Mouse (Mus musculus) hindbrain, embryonic 10.5 days (tissue): ENCODE measurements at regions not wholly inside any gene's neighbourhood (a gene's known extent, or its start where the extent isn't known, plus 50 kb on each side); places are given as distances from the start of the nearest gene placed in this dataset.

Experiments
- DNase-seq: peaks from one replicate; pipeline ENCODE4 v3.0.0-alpha.2; 2017; ENCODE audit warnings: low spot score
- H3K27ac ChIP-seq: fragments of 300-500 bp; sonication (generic); 2 replicates; pipeline ENCODE4 v1.5.1; 2016; ENCODE audit warnings: mild to moderate bottlenecking, moderate library complexity
- H3K27me3 ChIP-seq: fragments of 300-500 bp; sonication (generic); 2 replicates; pipeline ENCODE4 v1.6.1; 2016; ENCODE audit warnings: mild to moderate bottlenecking; ENCODE audit not compliant: poor library complexity, insufficient read depth, severe bottlenecking
- H3K36me3 ChIP-seq: fragments of 300-500 bp; sonication (generic); 2 replicates; pipeline ENCODE4 v1.6.1; 2016; ENCODE audit warnings: mild to moderate bottlenecking, moderate library complexity
- H3K4me1 ChIP-seq: fragments of 300-500 bp; sonication (generic); replicated peaks from 2 replicates; pipeline ENCODE4 v1.6.1; 2016; ENCODE audit warnings: mild to moderate bottlenecking
- H3K4me3 ChIP-seq: fragments of 300-500 bp; sonication (generic); 2 replicates; pipeline ENCODE4 v1.5.1; 2016; ENCODE audit warnings: mild to moderate bottlenecking, moderate library complexity
- H3K9me3 ChIP-seq: fragments of 300-500 bp; sonication (generic); 2 replicates; pipeline ENCODE4 v1.6.1; 2016; ENCODE audit warnings: mild to moderate bottlenecking, moderate library complexity
- WGBS: fragments of 180-500 bp; shearing (Covaris S2); methylation state at CpG from one replicate; pipeline ENCODE4 v1.1.7; 2016; 5-methylcytosine and 5-hydroxymethylcytosine counted together

- no peaks in the 10 kb centered on the region for H3K36me3 ChIP-seq
- H3K27ac ChIP-seq: no peak overlapping the region
- DNase-seq: no peak
- 74% methylated on average over 6 of the region's 6 CpGs for WGBS
- peaks cover 7% of the 10 kb centered on the region; the same call in 1 of the 2 replicates for H3K4me1 ChIP-seq
- H3K9me3 ChIP-seq: no peaks in the 10 kb centered on the region
- H3K27me3 ChIP-seq: no peaks in the 10 kb centered on the region
- no peak overlapping the region for H3K4me3 ChIP-seq
These were observed 116.2 kb downstream of the Fam204a start for GRCm38 (mm10) chr19:60110278-60110677.

- DNase-seq: no peak
- H3K27ac ChIP-seq: no peak overlapping the region
- H3K4me1 ChIP-seq: peaks cover 7% of the 10 kb centered on the region; the same call in 1 of the 2 replicates
- no peaks in the 10 kb centered on the region for H3K27me3 ChIP-seq
- no peak overlapping the region for H3K4me3 ChIP-seq
- 83% methylated on average over 8 of the region's 8 CpGs for WGBS
- no peaks in the 10 kb centered on the region for H3K36me3 ChIP-seq
- no peaks in the 10 kb centered on the region for H3K9me3 ChIP-seq
These were observed 117.0 kb downstream of the Fam204a start for GRCm38 (mm10) chr19:60109488-60109887.

GRCm38 (mm10) chr19:60097915-60098314 lies 128.6 kb downstream of the Fam204a start:
- WGBS: 82% methylated on average over 3 of the region's 3 CpGs
- no peaks in the 10 kb centered on the region for H3K9me3 ChIP-seq
- H3K27ac ChIP-seq: no peak overlapping the region
- no peaks in the 10 kb centered on the region for H3K36me3 ChIP-seq
- no peak overlapping the region for H3K4me3 ChIP-seq
- no peaks in the 10 kb centered on the region for H3K4me1 ChIP-seq
- no peaks in the 10 kb centered on the region for H3K27me3 ChIP-seq
- DNase-seq: no peak

GRCm38 (mm10) chr19:60074986-60075385 lies 131.5 kb upstream of the Rab11fip2 start:
- Histone ChIP-seq H3K4me1 (peaks cover 8% of the 10 kb centered on the region), H3K36me3 (no peaks in the 10 kb centered on the region), H3K27me3 (no peaks in the 10 kb centered on the region), H3K9me3 (no peaks in the 10 kb centered on the region), H3K27ac (no peak overlapping the region), H3K4me3 (no peak overlapping the region)
- no peak for DNase-seq
- WGBS: 33% methylated on average over 3 of the region's 3 CpGs

- Histone ChIP-seq H3K4me1 (peaks cover 8% of the 10 kb centered on the region), H3K4me3 (no peak overlapping the region), H3K27me3 (no peaks in the 10 kb centered on the region), H3K27ac (no peak overlapping the region), H3K36me3 (no peaks in the 10 kb centered on the region), H3K9me3 (no peaks in the 10 kb centered on the region)
- no peak for DNase-seq
- 12% methylated on average over 1 of the region's 1 CpGs for WGBS
These were observed 129.9 kb upstream of the Rab11fip2 start for GRCm38 (mm10) chr19:60073328-60073727.

- H3K27ac ChIP-seq: no peak overlapping the region
- H3K27me3 ChIP-seq: no peaks in the 10 kb centered on the region
- H3K36me3 ChIP-seq: no peaks in the 10 kb centered on the region
- DNase-seq: no peak
- WGBS: 92% methylated on average over 3 of the region's 3 CpGs
- H3K9me3 ChIP-seq: no peaks in the 10 kb centered on the region
- H3K4me3 ChIP-seq: no peak overlapping the region
- no peaks in the 10 kb centered on the region for H3K4me1 ChIP-seq
These were observed 122.7 kb upstream of the Rab11fip2 start for GRCm38 (mm10) chr19:60066183-60066582.

- no peaks in the 10 kb centered on the region; the same call in 1 of the 2 replicates for H3K27me3 ChIP-seq
- H3K4me3 ChIP-seq: no peak overlapping the region
- H3K4me1 ChIP-seq: peaks cover 15% of the 10 kb centered on the region
- no peaks in the 10 kb centered on the region for H3K36me3 ChIP-seq
- H3K27ac ChIP-seq: no peak overlapping the region; the same call in 1 of the 2 replicates
- no peaks in the 10 kb centered on the region for H3K9me3 ChIP-seq
- WGBS: 87% methylated on average over 4 of the region's 4 CpGs
- peak; percentile 12 for DNase-seq
These were observed 111.8 kb upstream of the Rab11fip2 start for GRCm38 (mm10) chr19:60055121-60055874.

- Histone ChIP-seq H3K4me3 (no peak overlapping the region), H3K9me3 (no peaks in the 10 kb centered on the region), H3K27me3 (no peaks in the 10 kb centered on the region; the same call in 1 of the 2 replicates), H3K36me3 (no peaks in the 10 kb centered on the region), H3K27ac (no peak overlapping the region), H3K4me1 (peaks cover 20% of the 10 kb centered on the region)
- no peak for DNase-seq
- WGBS: 67% methylated on average over 9 of the region's 9 CpGs
These were observed 107.7 kb upstream of the Rab11fip2 start for GRCm38 (mm10) chr19:60051151-60051550.

GRCm38 (mm10) chr19:60040721-60041120 lies 97.3 kb upstream of the Rab11fip2 start:
- DNase-seq: no peak
- H3K4me1 ChIP-seq: no peaks in the 10 kb centered on the region
- H3K36me3 ChIP-seq: no peaks in the 10 kb centered on the region
- no peaks in the 10 kb centered on the region for H3K27me3 ChIP-seq
- no peak overlapping the region for H3K27ac ChIP-seq
- no peaks in the 10 kb centered on the region for H3K9me3 ChIP-seq
- H3K4me3 ChIP-seq: no peak overlapping the region

- Histone ChIP-seq H3K4me3 (no peak overlapping the region), H3K36me3 (no peaks in the 10 kb centered on the region), H3K4me1 (no peaks in the 10 kb centered on the region), H3K9me3 (no peaks in the 10 kb centered on the region), H3K27ac (no peak overlapping the region), H3K27me3 (no peaks in the 10 kb centered on the region)
- 86% methylated on average over 2 of the region's 2 CpGs for WGBS
- no peak for DNase-seq
These were observed 89.2 kb upstream of the Rab11fip2 start for GRCm38 (mm10) chr19:60032667-60033066.

GRCm38 (mm10) chr19:60030212-60030788 lies 86.8 kb upstream of the Rab11fip2 start:
- H3K4me1 ChIP-seq: no peaks in the 10 kb centered on the region
- H3K27me3 ChIP-seq: no peaks in the 10 kb centered on the region
- no peak overlapping the region for H3K27ac ChIP-seq
- WGBS: 86% methylated on average over 3 of the region's 3 CpGs
- H3K36me3 ChIP-seq: no peaks in the 10 kb centered on the region
- H3K9me3 ChIP-seq: no peaks in the 10 kb centered on the region
- no peak for DNase-seq
- H3K4me3 ChIP-seq: no peak overlapping the region

- Histone ChIP-seq H3K27me3 (no peaks in the 10 kb centered on the region), H3K27ac (no peak overlapping the region), H3K4me3 (no peak overlapping the region), H3K9me3 (no peaks in the 10 kb centered on the region), H3K4me1 (no peaks in the 10 kb centered on the region), H3K36me3 (no peaks in the 10 kb centered on the region)
- DNase-seq: no peak
- WGBS: 73% methylated on average over 4 of the region's 4 CpGs
These were observed 86.3 kb upstream of the Rab11fip2 start for GRCm38 (mm10) chr19:60029720-60030119.

- no peak overlapping the region for H3K4me3 ChIP-seq
- 52% methylated on average over 12 of the region's 12 CpGs for WGBS
- H3K27ac ChIP-seq: no peak overlapping the region
- H3K4me1 ChIP-seq: no peaks in the 10 kb centered on the region; the same call in 1 of the 2 replicates
- no peaks in the 10 kb centered on the region for H3K27me3 ChIP-seq
- no peaks in the 10 kb centered on the region for H3K36me3 ChIP-seq
- H3K9me3 ChIP-seq: no peaks in the 10 kb centered on the region
- peak; percentile 5 for DNase-seq
These were observed 72.3 kb upstream of the Rab11fip2 start for GRCm38 (mm10) chr19:60015614-60016300.
